Mouse (Mus musculus) small intestine, adult 2 months (tissue): Measurements from ENCODE around the gene Wbp1l. TPM values are rescaled to one million over a fixed set of nuclear protein-coding genes. Genes with fewer than 3 reads are reported as not detected.

Source experiments
- H3K27ac ChIP-seq: fragments of 200-500 bp; 2 replicates; pipeline ENCODE4 v1.5.1; 2012; ENCODE audit warnings: low read depth, low read length, control low read depth, inconsistent platforms; ENCODE audit not compliant: insufficient read depth
- H3K27me3 ChIP-seq: fragments of 200-500 bp; 2 replicates; pipeline ENCODE4 v1.6.1; 2012; ENCODE audit warnings: mild to moderate bottlenecking, moderate library complexity, low read length, inconsistent platforms; ENCODE audit not compliant: control insufficient read depth, insufficient read depth
- H3K36me3 ChIP-seq: fragments of 200-500 bp; 2 replicates; pipeline ENCODE4 v1.6.1; 2012; ENCODE audit warnings: mild to moderate bottlenecking, low read length, control low read depth, inconsistent platforms; ENCODE audit not compliant: control insufficient read depth, insufficient read depth
- H3K4me1 ChIP-seq: fragments of 200-500 bp; 2 replicates; pipeline ENCODE4 v1.6.1; 2012; ENCODE audit warnings: low read length, inconsistent platforms, mixed read lengths; ENCODE audit not compliant: control insufficient read depth, insufficient read depth, insufficient read length
- H3K4me3 ChIP-seq: fragments of 200-500 bp; 2 replicates; pipeline ENCODE4 v1.5.1; 2012; ENCODE audit warnings: low read depth, mild to moderate bottlenecking, control low read depth, inconsistent platforms, low read length, moderate library complexity
- CTCF ChIP-seq: fragments of 200-500 bp; IDR thresholded peaks from 2 replicates; pipeline ENCODE4 v1.5.1; 2012; ENCODE audit warnings: low read depth, mild to moderate bottlenecking, control low read depth, inconsistent platforms, low read length, moderate library complexity, mixed read lengths; ENCODE audit not compliant: insufficient replicate concordance, insufficient read length; ENCODE audit errors: extremely low read depth
- POLR2A ChIP-seq: fragments of 200-500 bp; IDR thresholded peaks from 2 replicates; pipeline ENCODE4 v1.6.1; 2012; ENCODE audit warnings: low read depth, mild to moderate bottlenecking, control low read depth, inconsistent platforms, low read length, moderate library complexity
- WGBS: fragments of 180-500 bp; shearing (Covaris S2); methylation state at CpG from one replicate; pipeline ENCODE4 v1.1.7; 2018; 5-methylcytosine and 5-hydroxymethylcytosine counted together
- polyA plus RNA-seq: library from polyadenylated mRNA; depleted of rRNA; stranded (reverse); fragments of >200 nt; gene quantifications from 2 replicates; pipeline ENCODE4 v1.2.3, GENCODE M21; 2012

Gene Wbp1l
- polyA plus RNA-seq, 1 experiment: 42.4 TPM

GRCm38 (mm10) chr19:46628403-46628802 is 29.5 kb downstream of the Wbp1l start:
- TF ChIP-seq POLR2A (no peak), CTCF (no peak)
- no peak overlapping the region for H3K27ac ChIP-seq
- H3K36me3 ChIP-seq: peaks cover 5% of the 10 kb centered on the region
- 72% methylated on average over 10 of the region's 10 CpGs for WGBS
- no peaks in the 10 kb centered on the region for H3K27me3 ChIP-seq
- no peak overlapping the region for H3K4me3 ChIP-seq
- no peaks in the 10 kb centered on the region for H3K4me1 ChIP-seq

- Histone ChIP-seq H3K4me3 (no peak overlapping the region), H3K4me1 (no peaks in the 10 kb centered on the region), H3K36me3 (peaks cover 5% of the 10 kb centered on the region), H3K27me3 (no peaks in the 10 kb centered on the region), H3K27ac (no peak overlapping the region)
- no peak for TF ChIP-seq CTCF
- TF ChIP-seq POLR2A: no peak
- 81% methylated on average over 9 of the region's 9 CpGs for WGBS
Measured at GRCm38 (mm10) chr19:46629807-46630206, 30.9 kb downstream of the Wbp1l start.

GRCm38 (mm10) chr19:46631637-46632036 is 32.8 kb downstream of the Wbp1l start:
- peaks cover 2% of the 10 kb centered on the region for H3K36me3 ChIP-seq
- TF ChIP-seq POLR2A (no peak), CTCF (no peak)
- no peak overlapping the region for H3K27ac ChIP-seq
- H3K4me1 ChIP-seq: no peaks in the 10 kb centered on the region
- no peaks in the 10 kb centered on the region for H3K27me3 ChIP-seq
- H3K4me3 ChIP-seq: no peak overlapping the region
- 90% methylated on average over 9 of the region's 9 CpGs for WGBS

- 71% methylated on average over 9 of the region's 9 CpGs for WGBS
- peaks cover 17% of the 10 kb centered on the region for H3K36me3 ChIP-seq
- H3K4me3 ChIP-seq: no peak overlapping the region
- H3K27ac ChIP-seq: no peak overlapping the region
- H3K4me1 ChIP-seq: no peaks in the 10 kb centered on the region; the same call in 1 of the 2 replicates
- H3K27me3 ChIP-seq: no peaks in the 10 kb centered on the region
- TF ChIP-seq CTCF (no peak), POLR2A (no peak)
Measured at GRCm38 (mm10) chr19:46635766-46636165, 36.9 kb downstream of the Wbp1l start.

GRCm38 (mm10) chr19:46637598-46637997 is 38.7 kb downstream of the Wbp1l start:
- WGBS: 90% methylated on average over 6 of the region's 6 CpGs
- TF ChIP-seq CTCF: no peak
- no peak for TF ChIP-seq POLR2A
- H3K4me3 ChIP-seq: no peak overlapping the region

GRCm38 (mm10) chr19:46639053-46639452 is 40.2 kb downstream of the Wbp1l start:
- H3K27ac ChIP-seq: no peak overlapping the region
- peaks cover 4% of the 10 kb centered on the region; the same call in 1 of the 2 replicates for H3K4me1 ChIP-seq
- no peak overlapping the region for H3K4me3 ChIP-seq
- H3K27me3 ChIP-seq: no peaks in the 10 kb centered on the region
- no peak for TF ChIP-seq POLR2A
- no peak for TF ChIP-seq CTCF
- H3K36me3 ChIP-seq: peaks cover 17% of the 10 kb centered on the region

More at GRCm38 (mm10) chr19:46637598-46637997, 38.7 kb downstream of the Wbp1l start:
- Histone ChIP-seq H3K4me1 (peaks cover 4% of the 10 kb centered on the region; the same call in 1 of the 2 replicates), H3K36me3 (peaks cover 17% of the 10 kb centered on the region), H3K27me3 (no peaks in the 10 kb centered on the region), H3K27ac (no peak overlapping the region)

GRCm38 (mm10) chr19:46639496-46639895 is 40.6 kb downstream of the Wbp1l start:
- H3K4me3 ChIP-seq: no peak overlapping the region
- H3K27ac ChIP-seq: no peak overlapping the region
- WGBS: 86% methylated on average over 14 of the region's 14 CpGs
- H3K27me3 ChIP-seq: no peaks in the 10 kb centered on the region
- TF ChIP-seq CTCF (no peak), POLR2A (no peak)
- H3K36me3 ChIP-seq: peaks cover 21% of the 10 kb centered on the region
- peaks cover 9% of the 10 kb centered on the region for H3K4me1 ChIP-seq
